Mouse (Mus musculus) kidney, adult 18-20 months (tissue): ENCODE results near the gene Gm47996.
A peak's percentile ranks its signal among the peaks of the same experiment; 100 is the strongest.

Source experiments
- DNase-seq: peaks from one replicate; pipeline ENCODE4 v3.0.0; 2021

Gene Gm47996

GRCm38 (mm10) chr1:151250529-151251193, 40.7 kb downstream of the Gm47996 start:
- peak; percentile 23 for DNase-seq

- no peak for DNase-seq
These were observed 41.5 kb downstream of the Gm47996 start for GRCm38 (mm10) chr1:151251194-151252010.

GRCm38 (mm10) chr1:151255422-151255821, 45.5 kb downstream of the Gm47996 start:
- no peak for DNase-seq

GRCm38 (mm10) chr1:151258090-151258954, 48.4 kb downstream of the Gm47996 start:
- no peak for DNase-seq

GRCm38 (mm10) chr1:151259061-151259460, 49.1 kb downstream of the Gm47996 start:
- no peak for DNase-seq
